Mouse (Mus musculus) frontal cortex, adult 2 months (tissue): ENCODE data around the gene Cd3e. TPM values are rescaled to one million over a fixed set of nuclear protein-coding genes. Genes with fewer than 3 reads are reported as not detected.
"Not testable (repeated sequence)": the region's sequence is repeated elsewhere in the genome, so short reads cannot be mapped to it uniquely, and the experiment has no call there.

ENCODE experiments used
- DNase-seq, 2 experiments: peaks; one replicate each; pipeline ENCODE4 v3.0.0; 2022; ENCODE audit warnings: low spot score in 1 of 2; ENCODE audit errors: extremely low spot score in 1 of 2
- polyA plus RNA-seq: library from polyadenylated mRNA; depleted of rRNA; stranded (reverse); fragments of >200 nt; gene quantifications from 2 replicates; pipeline ENCODE4 v1.2.3, GENCODE M21; 2012; rRNA removed

Cd3e gene
- polyA plus RNA-seq, 1 experiment = 0.08 TPM

- no peak for DNase-seq
These were observed 28.3 kb downstream of the Cd3e start for GRCm38 (mm10) chr9:44981104-44981503.

- DNase-seq = no peak
These were observed 29.2 kb downstream of the Cd3e start, which contains the start of gene Cd3g for GRCm38 (mm10) chr9:44980242-44980641. Gene Cd3g (minus strand): TSS chr9:44980431.

GRCm38 (mm10) chr9:44979806-44980205 is 29.6 kb downstream of the Cd3e start:
- DNase-seq = no peak

DNA sequence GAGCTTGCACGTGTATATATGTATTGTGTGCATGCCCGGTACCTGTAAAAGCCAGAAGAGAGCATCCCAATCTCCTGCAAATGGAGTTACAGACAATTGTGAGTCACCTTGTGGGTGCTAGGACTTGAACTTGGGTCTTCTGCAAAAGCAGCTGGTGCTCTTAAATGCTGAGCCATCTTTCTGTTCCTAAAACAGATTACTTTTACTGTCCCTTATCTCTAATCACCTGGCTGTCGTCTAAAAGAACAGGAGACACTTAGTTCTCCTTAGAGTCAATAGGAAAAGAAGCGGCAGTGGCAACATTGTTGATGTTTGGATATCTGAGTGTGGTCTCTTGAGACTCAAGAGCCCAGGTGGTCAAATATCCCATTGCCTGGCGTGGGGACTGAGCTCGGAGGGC is 31.6 kb downstream of the Cd3e start:
- no peak for DNase-seq

DNA sequence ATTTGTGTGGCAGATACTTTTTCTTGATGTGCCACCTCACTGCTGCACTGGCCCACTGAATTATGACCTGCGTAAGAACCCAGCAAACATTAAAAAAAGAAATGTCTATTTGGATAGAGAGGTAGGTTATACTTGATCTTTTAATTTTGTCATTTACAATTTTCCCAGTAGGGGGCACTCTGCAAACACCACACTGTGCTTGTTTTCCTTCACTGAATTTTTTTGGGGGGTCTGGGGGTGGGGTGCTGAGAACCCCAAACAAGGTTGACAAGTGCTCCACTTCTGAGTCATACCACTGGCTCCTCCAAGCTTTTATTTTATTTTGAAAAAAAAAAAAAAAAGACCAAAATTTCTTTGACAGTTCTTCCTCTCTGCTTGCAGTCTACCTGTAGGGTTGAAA is 40.0 kb downstream of the Cd3e start:
- peak in 1 of 2 experiments; percentile 20 for DNase-seq

GRCm38 (mm10) chr9:44967763-44968162 is 41.7 kb downstream of the Cd3e start:
- DNase-seq = not testable (repeated sequence)

DNA sequence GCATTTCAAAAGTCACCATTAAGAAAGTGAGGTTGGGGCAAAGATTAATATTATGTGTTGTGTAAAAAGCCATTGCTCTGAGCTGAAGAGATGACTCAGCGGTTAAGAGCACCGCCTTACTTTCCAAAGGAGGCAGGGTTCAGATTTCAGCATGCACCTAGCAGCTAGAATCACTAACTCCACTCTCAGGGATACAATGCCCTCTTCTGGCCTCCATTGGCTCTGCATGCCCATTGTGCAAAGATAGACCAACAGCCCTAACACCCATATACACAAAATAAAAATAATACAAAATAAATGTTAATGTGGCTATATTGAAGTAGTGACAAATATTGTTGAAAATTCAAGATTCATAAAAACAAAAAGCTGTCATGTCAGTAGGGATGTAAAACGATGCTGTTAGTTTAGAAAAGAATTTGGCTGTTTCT is 42.6 kb downstream of the Cd3e start:
- DNase-seq = peak in 1 of 2 experiments; percentile 76

- DNase-seq = no peak
These were observed 43.5 kb downstream of the Cd3e start for GRCm38 (mm10) chr9:44965833-44966466.

DNA sequence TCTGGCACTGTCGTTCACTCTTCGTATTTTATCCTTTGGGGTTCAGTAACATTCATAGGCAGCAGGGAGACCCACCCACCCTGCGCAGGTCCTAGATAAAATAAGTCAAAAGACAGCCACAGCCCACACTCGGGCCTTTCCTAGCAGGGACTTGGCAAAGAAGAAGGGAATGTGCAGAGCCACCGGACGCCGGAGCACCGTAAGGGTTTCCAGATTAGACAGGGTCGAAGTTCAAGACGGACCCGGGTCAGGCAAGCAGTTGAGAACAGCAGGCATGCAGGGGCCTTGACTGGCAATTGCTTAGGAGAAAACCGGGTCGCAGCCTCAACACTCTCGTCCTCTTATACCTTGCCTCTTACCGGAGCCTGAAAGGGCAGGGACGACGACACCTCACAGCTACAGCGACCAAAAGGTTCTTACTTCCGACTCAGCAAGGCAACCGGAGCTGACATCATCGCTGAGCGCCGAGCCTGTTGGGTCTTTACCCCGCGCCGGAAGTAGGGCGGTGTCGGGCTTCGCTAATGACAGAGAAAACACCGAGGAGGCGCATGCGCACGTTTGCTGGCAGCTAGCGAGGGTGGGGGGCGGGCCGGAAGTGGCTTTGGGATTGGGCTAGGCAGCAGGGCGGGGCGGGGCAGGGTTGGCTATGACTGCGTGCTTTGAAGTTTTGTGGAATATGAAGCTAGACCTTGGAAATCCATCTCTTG is 44.1 kb downstream of the Cd3e start, which contains the start of gene Ube4a:
Gene Ube4a (minus strand): TSS at position 475 of the 707 bp plus-strand sequence.
- DNase-seq = peak; percentile 98 to 100

- no peak for DNase-seq
These were observed 55.0 kb downstream of the Cd3e start for GRCm38 (mm10) chr9:44954432-44954831.

Other genes starting within 250 kb of the Cd3e start
- 55.6 and 57.7 TPM in 2 replicates for gene Arcn1, start 241.8 kb downstream of the Cd3e start, polyA plus RNA-seq
- 90.9 and 96.6 TPM in 2 replicates for gene Ift46, start 241.7 kb downstream of the Cd3e start, polyA plus RNA-seq
- gene Tmem25, start 210.3 kb downstream of the Cd3e start, polyA plus RNA-seq = 87.8 and 89.6 TPM in 2 replicates
- gene Ttc36, start 206.6 kb downstream of the Cd3e start, polyA plus RNA-seq = 0.88 and 1.4 TPM in 2 replicates
- gene Kmt2a, start 128.3 kb downstream of the Cd3e start, polyA plus RNA-seq = 29.9 and 32.5 TPM in 2 replicates
- 723 and 788 TPM in 2 replicates for gene Atp5l, start 88.9 kb downstream of the Cd3e start, polyA plus RNA-seq
- gene Ube4a, start 44.0 kb downstream of the Cd3e start, polyA plus RNA-seq = 25.3 and 27.4 TPM in 2 replicates
- gene Cd3g, start 29.2 kb downstream of the Cd3e start, polyA plus RNA-seq = 0.13 TPM in 1 of 2 replicates, not detected in the other
- 0.06 TPM in 1 of 2 replicates, not detected in the other for gene Cd3d, start 27.8 kb downstream of the Cd3e start, polyA plus RNA-seq
- gene Mpzl2, start 30.2 kb upstream of the Cd3e start, polyA plus RNA-seq = 2.1 and 2.8 TPM in 2 replicates
- gene Mpzl3, start 45.6 kb upstream of the Cd3e start, polyA plus RNA-seq = 2.0 and 2.1 TPM in 2 replicates
- 0.32 and 0.59 TPM in 2 replicates for gene Jaml, start 69.6 kb upstream of the Cd3e start, polyA plus RNA-seq
- gene Scn2b, start 108.2 kb upstream of the Cd3e start, polyA plus RNA-seq = 82.9 and 83.5 TPM in 2 replicates
- 17.4 and 32.4 TPM in 2 replicates for gene Scn4b, start 128.8 kb upstream of the Cd3e start, polyA plus RNA-seq
- 2.8 and 3.1 TPM in 2 replicates for gene BC049352, start 172.4 kb upstream of the Cd3e start, polyA plus RNA-seq
- gene Tmprss4, start 194.5 kb upstream of the Cd3e start, polyA plus RNA-seq = 0.08 and 0.18 TPM in 2 replicates